Mouse (Mus musculus) natural killer cell, adult 2 months (primary cell): ENCODE measurements around the gene Slc29a1.
A peak's percentile ranks its signal among the peaks of the same experiment; 100 is the strongest.

Experiments used
- DNase-seq, 2 experiments: peaks; one replicate each; pipeline ENCODE4 v3.0.0; 2022; ENCODE audit warnings: low spot score in 2 of 2

The Slc29a1 gene

GRCm38 (mm10) chr17:45589844-45590243, 9.6 kb downstream of the Slc29a1 start:
- DNase-seq = no peak

- no peak for DNase-seq
These were observed 10.2 kb downstream of the Slc29a1 start for GRCm38 (mm10) chr17:45589236-45589635.

- no peak for DNase-seq
These were observed 11.0 kb downstream of the Slc29a1 start for GRCm38 (mm10) chr17:45588370-45588769.

- DNase-seq = no peak
These were observed 13.0 kb downstream of the Slc29a1 start for GRCm38 (mm10) chr17:45586449-45586837.

GRCm38 (mm10) chr17:45585725-45586448, 13.5 kb downstream of the Slc29a1 start:
- no peak for DNase-seq

GRCm38 (mm10) chr17:45584939-45585678, 14.3 kb downstream of the Slc29a1 start:
- peak; percentile 41 to 68 for DNase-seq

GRCm38 (mm10) chr17:45584096-45584896, 15.1 kb downstream of the Slc29a1 start:
- no peak for DNase-seq

GRCm38 (mm10) chr17:45582715-45583355, 16.6 kb downstream of the Slc29a1 start:
- DNase-seq = peak in 1 of 2 experiments; percentile 34

- DNase-seq = no peak
These were observed 17.2 kb downstream of the Slc29a1 start for GRCm38 (mm10) chr17:45582188-45582587.

- peak; percentile 66 to 75 for DNase-seq
These were observed 17.8 kb downstream of the Slc29a1 start for GRCm38 (mm10) chr17:45581567-45581983.

- DNase-seq = no peak
These were observed 18.4 kb downstream of the Slc29a1 start for GRCm38 (mm10) chr17:45580958-45581477.

GRCm38 (mm10) chr17:45579554-45579953, 19.9 kb downstream of the Slc29a1 start:
- no peak for DNase-seq

- peak in 1 of 2 experiments; percentile 25 for DNase-seq
These were observed 20.6 kb downstream of the Slc29a1 start for GRCm38 (mm10) chr17:45578843-45579242.

- no peak for DNase-seq
These were observed 21.2 kb downstream of the Slc29a1 start for GRCm38 (mm10) chr17:45578242-45578641.

GRCm38 (mm10) chr17:45575123-45575897, 24.1 kb downstream of the Slc29a1 start:
- no peak for DNase-seq

GRCm38 (mm10) chr17:45574129-45574761, 25.2 kb downstream of the Slc29a1 start:
- DNase-seq = peak; percentile 56 to 66

- DNase-seq = peak; percentile 85 to 90
These were observed 25.7 kb downstream of the Slc29a1 start for GRCm38 (mm10) chr17:45573780-45574123.

GRCm38 (mm10) chr17:45573087-45573779, 26.2 kb downstream of the Slc29a1 start, which contains the start of gene Hsp90ab1:
Gene Hsp90ab1 (minus strand): TSS chr17:45573271.
- DNase-seq = peak; percentile 97 to 98
